Mouse (Mus musculus): Measurements from ENCODE around the gene Runx3. TPM values are rescaled to one million over a fixed set of nuclear protein-coding genes. Genes with fewer than 3 reads are reported as not detected.

Runx3 gene
- total and polyA plus RNA-seq, 2 experiments, result under 0.01 to 0.18 TPM

DNA sequence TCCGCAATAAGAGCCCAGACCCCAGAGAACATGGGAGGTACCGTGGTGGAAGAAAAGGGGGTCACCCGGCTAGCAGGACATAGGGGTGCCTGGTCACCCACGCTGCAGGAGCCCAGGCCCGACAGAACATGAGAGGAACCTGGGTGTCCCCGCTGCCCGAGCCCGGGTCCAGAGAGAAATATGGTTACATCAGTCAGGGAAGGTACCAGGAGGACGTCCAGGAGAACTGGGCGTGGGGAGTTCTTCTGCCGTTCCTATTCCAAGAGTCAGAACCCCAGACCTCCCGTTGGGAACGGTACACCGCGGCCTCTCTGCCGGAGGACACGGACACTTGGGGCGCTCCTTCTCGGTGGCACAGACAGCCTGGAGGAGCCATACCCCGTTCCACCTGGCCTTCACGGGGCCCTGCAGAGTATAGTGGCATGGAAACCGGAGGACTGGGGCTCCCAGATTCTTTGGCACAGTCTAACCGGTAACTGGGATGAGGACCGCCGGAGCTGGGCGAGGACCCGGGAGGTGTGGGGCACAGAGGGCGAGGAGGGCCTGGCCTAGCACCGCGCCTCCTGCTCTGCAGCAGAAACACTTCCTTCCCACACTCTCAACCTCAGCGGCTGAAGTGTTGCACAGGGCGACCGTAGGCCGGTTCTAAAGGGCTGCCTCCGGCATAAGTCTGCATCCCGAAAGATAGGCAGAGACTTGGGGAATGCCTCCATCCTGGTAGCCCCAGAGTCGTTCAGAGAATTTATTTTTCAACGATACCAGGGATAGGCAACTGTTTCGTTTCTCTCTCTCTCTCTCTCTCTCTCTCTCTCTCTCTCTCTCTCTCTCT is 33.0 kb downstream of the Runx3 start:
- DNase-seq (ENCODE audit: extremely low read depth, low read depth, low spot score), result no peak
- H3K36me3 ChIP-seq (ENCODE audit: control insufficient read depth, insufficient read depth, low read length), result no peaks in the 10 kb centered on the region
- peaks cover 46% of the 10 kb centered on the region for H3K27me3 ChIP-seq (ENCODE audit: control insufficient read depth, insufficient read depth, low read length)
- TF ChIP-seq CTCF (IDR thresholded peaks at IDR 0.05; ENCODE audit: low read depth, low read length), result no peak
- no peak for TF ChIP-seq POLR2A (IDR thresholded peaks at IDR 0.05; ENCODE audit: extremely low read depth, insufficient read depth, low read length)
- H3K4me3 ChIP-seq (ENCODE audit: insufficient read depth, low read depth, low read length), result peak overlapping the region; percentile 34
- H3K79me2 ChIP-seq (ENCODE audit: control insufficient read depth, insufficient read depth, low read length), result no peaks in the 10 kb centered on the region
- no peak overlapping the region; the same call in 1 of the 2 replicates for H3K9ac ChIP-seq (ENCODE audit: low read depth, low read length)
- WGBS, result 4% methylated on average over 39 of the region's 39 CpGs
- H3K27ac ChIP-seq (replicated peaks; ENCODE audit: insufficient read depth, low read depth, low read length), result no peak overlapping the region
- H3K4me1 ChIP-seq (ENCODE audit: control insufficient read depth, insufficient read depth, low read length), result no peaks in the 10 kb centered on the region

DNA sequence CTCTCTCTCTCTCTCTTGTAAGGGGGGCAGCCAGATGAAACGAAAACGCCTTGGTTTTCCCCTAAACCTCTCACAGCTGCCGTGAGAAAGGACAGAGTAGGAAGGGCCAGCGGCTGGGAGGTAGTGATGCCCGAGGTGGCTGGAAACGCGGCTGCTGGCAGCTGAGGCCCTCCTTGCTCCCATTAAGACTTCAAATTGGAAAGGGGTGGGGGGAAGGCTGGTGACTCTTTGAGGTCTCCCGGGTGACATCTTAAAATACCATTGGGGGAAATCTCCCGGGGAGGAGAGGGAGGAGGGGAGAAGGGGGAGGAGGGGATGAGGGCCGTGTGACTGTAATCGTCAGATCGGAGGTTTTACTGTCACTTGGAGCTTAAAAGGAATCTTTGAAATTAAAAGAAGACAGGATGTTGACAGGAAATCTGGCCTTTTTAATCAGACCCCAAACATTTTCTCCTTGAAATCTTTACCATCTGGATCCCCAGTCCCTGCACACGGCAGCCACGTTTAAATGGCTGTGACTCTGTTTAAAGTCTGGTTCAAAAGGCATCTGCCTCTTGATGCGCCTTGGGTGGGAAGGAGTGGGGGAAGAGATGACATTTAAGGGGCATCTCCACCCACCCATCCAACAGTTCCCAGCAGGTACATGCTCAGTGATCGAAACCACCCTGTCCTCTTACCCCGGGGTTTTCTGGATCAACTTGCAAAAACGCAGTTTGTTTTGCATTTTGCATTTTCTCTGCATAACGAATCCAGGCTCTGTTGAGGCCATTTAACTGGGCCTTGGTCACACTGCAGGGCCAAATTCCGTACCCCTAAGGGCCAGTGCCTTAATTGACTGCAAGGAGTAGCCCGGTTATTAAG is 33.9 kb downstream of the Runx3 start:
- H3K27me3 ChIP-seq (ENCODE audit: control insufficient read depth, insufficient read depth, low read length), result peaks cover 47% of the 10 kb centered on the region

DNA sequence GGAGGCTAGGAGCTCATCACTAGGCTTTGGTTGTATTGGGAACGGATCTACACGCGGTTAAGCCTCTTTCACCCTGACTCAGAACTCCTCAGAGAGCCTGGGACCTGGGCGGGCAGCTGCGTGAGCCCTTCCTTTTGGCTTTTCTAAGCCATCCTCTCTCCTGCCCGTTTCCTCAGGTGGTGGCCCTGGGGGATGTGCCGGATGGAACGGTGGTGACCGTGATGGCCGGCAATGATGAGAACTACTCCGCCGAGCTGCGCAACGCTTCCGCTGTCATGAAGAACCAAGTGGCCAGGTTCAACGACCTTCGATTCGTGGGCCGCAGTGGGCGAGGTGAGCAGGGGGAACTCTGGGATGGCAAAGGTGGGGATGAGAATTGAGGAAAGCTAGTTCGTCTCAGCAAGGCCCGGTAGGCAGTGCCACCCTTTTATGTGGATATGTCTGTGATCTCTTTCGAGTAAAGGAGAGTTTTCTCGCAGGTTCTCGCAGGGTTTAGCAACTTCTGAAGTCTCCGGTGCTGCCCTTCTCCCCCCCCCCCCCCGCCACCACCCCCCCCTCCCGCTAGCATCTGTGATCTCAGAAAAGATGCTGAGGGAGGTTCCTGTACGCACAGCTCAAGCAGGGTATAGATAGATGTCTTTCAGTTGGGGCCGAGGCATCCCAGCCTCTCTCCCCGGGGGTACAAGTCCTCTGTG is 34.8 kb downstream of the Runx3 start:
- no peak overlapping the region for H3K27ac ChIP-seq (replicated peaks; ENCODE audit: insufficient read depth, low read depth, low read length)
- H3K9ac ChIP-seq (ENCODE audit: low read depth, low read length), result no peak overlapping the region
- peaks cover 41% of the 10 kb centered on the region for H3K27me3 ChIP-seq (ENCODE audit: control insufficient read depth, insufficient read depth, low read length)
- H3K4me1 ChIP-seq (ENCODE audit: control insufficient read depth, insufficient read depth, low read length), result no peaks in the 10 kb centered on the region
- no peaks in the 10 kb centered on the region for H3K79me2 ChIP-seq (ENCODE audit: control insufficient read depth, insufficient read depth, low read length)
- H3K36me3 ChIP-seq (ENCODE audit: control insufficient read depth, insufficient read depth, low read length), result no peaks in the 10 kb centered on the region
- no peak overlapping the region for H3K4me3 ChIP-seq (ENCODE audit: insufficient read depth, low read depth, low read length)
- TF ChIP-seq POLR2A (IDR thresholded peaks at IDR 0.05; ENCODE audit: extremely low read depth, insufficient read depth, low read length) (no peak), CTCF (IDR thresholded peaks at IDR 0.05; ENCODE audit: low read depth, low read length) (no peak)
- 10% methylated on average over 31 of the region's 31 CpGs for WGBS
- DNase-seq (ENCODE audit: extremely low read depth, low read depth, low spot score), result no peak

More for the DNA sequence above, 33.9 kb downstream of the Runx3 start:
- Histone ChIP-seq H3K27ac (replicated peaks; ENCODE audit: insufficient read depth, low read depth, low read length) (no peak overlapping the region), H3K4me1 (ENCODE audit: control insufficient read depth, insufficient read depth, low read length) (no peaks in the 10 kb centered on the region), H3K36me3 (ENCODE audit: control insufficient read depth, insufficient read depth, low read length) (no peaks in the 10 kb centered on the region), H3K79me2 (ENCODE audit: control insufficient read depth, insufficient read depth, low read length) (no peaks in the 10 kb centered on the region), H3K9ac (ENCODE audit: low read depth, low read length) (no peak overlapping the region), H3K4me3 (ENCODE audit: insufficient read depth, low read depth, low read length) (no peak overlapping the region)
- TF ChIP-seq POLR2A (IDR thresholded peaks at IDR 0.05; ENCODE audit: extremely low read depth, insufficient read depth, low read length) (no peak), CTCF (IDR thresholded peaks at IDR 0.05; ENCODE audit: low read depth, low read length) (no peak)
- WGBS, result 4% methylated on average over 21 of the region's 21 CpGs
- DNase-seq (ENCODE audit: extremely low read depth, low read depth, low spot score), result no peak

DNA sequence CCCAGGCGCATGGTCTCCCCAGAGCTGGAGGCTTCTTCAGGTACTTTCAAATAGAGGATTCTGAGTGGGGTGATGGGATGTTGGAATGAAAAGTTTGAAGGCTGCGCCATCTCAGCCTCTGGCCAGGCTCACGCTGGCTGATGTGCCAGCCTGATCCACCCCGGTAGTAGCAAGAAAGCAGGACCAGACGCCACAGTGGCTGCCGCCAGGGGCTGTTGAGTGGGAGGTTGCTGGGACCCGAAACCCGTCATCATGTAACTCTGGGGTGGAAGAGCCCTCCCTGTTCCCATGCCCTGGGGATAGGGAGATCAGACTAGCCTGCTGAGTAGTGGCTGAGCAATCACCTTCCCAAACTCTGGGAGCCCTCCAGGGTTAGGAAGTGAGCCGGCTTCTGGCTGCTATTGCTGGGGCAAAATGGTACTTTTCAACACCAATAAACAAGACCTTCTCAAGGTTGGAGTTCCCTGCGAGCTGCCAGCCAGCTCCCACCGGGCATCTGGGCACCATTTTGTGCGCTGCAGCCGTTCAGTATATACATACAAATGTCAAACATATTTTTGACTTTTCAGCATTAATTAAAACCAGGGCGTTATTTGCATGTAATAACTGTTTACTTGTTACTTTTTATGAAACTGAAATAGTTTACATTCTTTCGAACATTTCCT is 35.5 kb downstream of the Runx3 start:
- no peaks in the 10 kb centered on the region for H3K79me2 ChIP-seq (ENCODE audit: control insufficient read depth, insufficient read depth, low read length)
- TF ChIP-seq POLR2A (IDR thresholded peaks at IDR 0.05; ENCODE audit: extremely low read depth, insufficient read depth, low read length) (no peak), CTCF (IDR thresholded peaks at IDR 0.05; ENCODE audit: low read depth, low read length) (no peak)
- no peaks in the 10 kb centered on the region for H3K4me1 ChIP-seq (ENCODE audit: control insufficient read depth, insufficient read depth, low read length)
- no peak for DNase-seq (ENCODE audit: extremely low read depth, low read depth, low spot score)
- no peak overlapping the region for H3K9ac ChIP-seq (ENCODE audit: low read depth, low read length)
- H3K27me3 ChIP-seq (ENCODE audit: control insufficient read depth, insufficient read depth, low read length), result peaks cover 34% of the 10 kb centered on the region
- no peaks in the 10 kb centered on the region for H3K36me3 ChIP-seq (ENCODE audit: control insufficient read depth, insufficient read depth, low read length)
- no peak overlapping the region for H3K27ac ChIP-seq (replicated peaks; ENCODE audit: insufficient read depth, low read depth, low read length)
- WGBS, result 18% methylated on average over 15 of the region's 15 CpGs
- no peak overlapping the region for H3K4me3 ChIP-seq (ENCODE audit: insufficient read depth, low read depth, low read length)

DNA sequence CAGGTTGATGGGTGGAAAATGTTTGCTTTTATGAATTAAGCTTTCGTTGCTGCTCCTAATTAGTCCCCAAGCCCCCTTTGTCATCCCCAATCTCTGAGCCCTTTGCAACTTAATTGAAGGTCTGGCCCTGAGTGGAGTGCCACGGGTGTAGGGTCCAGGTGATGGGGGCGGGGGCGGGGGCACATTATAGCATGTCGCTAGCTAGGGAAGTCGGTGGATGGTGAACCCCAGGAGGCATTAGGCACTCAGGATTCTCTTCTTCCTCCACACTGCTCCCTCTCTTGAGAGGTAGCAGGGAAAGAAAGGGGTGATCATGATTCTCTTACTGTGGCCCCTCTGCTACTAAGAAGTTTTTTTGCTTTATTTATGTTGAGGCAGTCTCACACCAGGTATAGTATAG is 36.1 kb downstream of the Runx3 start:
- Histone ChIP-seq H3K27me3 (ENCODE audit: control insufficient read depth, insufficient read depth, low read length) (peaks cover 34% of the 10 kb centered on the region), H3K4me3 (ENCODE audit: insufficient read depth, low read depth, low read length) (no peak overlapping the region)
- WGBS, result 17% methylated on average over 6 of the region's 6 CpGs

More for the DNA sequence above, 36.1 kb downstream of the Runx3 start:
- no peaks in the 10 kb centered on the region for H3K36me3 ChIP-seq (ENCODE audit: control insufficient read depth, insufficient read depth, low read length)
- no peak for DNase-seq (ENCODE audit: extremely low read depth, low read depth, low spot score)
- TF ChIP-seq CTCF (IDR thresholded peaks at IDR 0.05; ENCODE audit: low read depth, low read length) (no peak), POLR2A (IDR thresholded peaks at IDR 0.05; ENCODE audit: extremely low read depth, insufficient read depth, low read length) (no peak)
- H3K9ac ChIP-seq (ENCODE audit: low read depth, low read length), result no peak overlapping the region
- no peaks in the 10 kb centered on the region for H3K79me2 ChIP-seq (ENCODE audit: control insufficient read depth, insufficient read depth, low read length)
- H3K27ac ChIP-seq (replicated peaks; ENCODE audit: insufficient read depth, low read depth, low read length), result no peak overlapping the region
- no peaks in the 10 kb centered on the region for H3K4me1 ChIP-seq (ENCODE audit: control insufficient read depth, insufficient read depth, low read length)

All from liver, adult 2 months (tissue).